Mouse (Mus musculus) bone marrow, adult 2 months (tissue): ENCODE measurements at regions not wholly inside any gene's neighbourhood (a gene's known extent, or its start where the extent isn't known, plus 50 kb on each side); places are given as distances from the start of the nearest gene placed in this dataset.

Experiments
- CTCF ChIP-seq: fragments of 200-500 bp; IDR thresholded peaks from 2 replicates; pipeline ENCODE4 v1.5.1; 2011; ENCODE audit warnings: low read length, control low read depth; ENCODE audit not compliant: control insufficient read depth, insufficient read depth
- POLR2A ChIP-seq: fragments of 200-500 bp; IDR thresholded peaks from 2 replicates; pipeline ENCODE4 v1.6.1; 2011; ENCODE audit warnings: low read depth, mild to moderate bottlenecking, control low read depth, low read length, borderline replicate concordance; ENCODE audit not compliant: control insufficient read depth

DNA sequence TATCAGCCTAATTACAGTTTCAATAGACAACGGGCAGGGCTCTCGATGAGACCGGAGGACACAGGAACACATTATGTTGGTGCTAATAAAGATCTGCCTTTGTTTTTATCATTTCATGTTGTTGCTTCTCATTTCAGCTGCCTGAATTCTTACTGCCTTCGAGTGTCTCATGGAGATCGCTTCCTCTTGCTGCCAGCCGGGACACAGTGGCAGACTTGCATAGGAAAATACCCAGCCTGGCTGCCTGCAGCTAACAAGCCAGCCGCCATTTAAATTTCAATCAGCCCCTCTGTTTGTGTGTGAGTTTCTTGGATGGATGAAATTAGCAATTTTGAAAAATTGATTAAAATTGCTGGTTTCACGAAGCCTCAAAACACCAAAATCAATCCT lies 388.2 kb downstream of the Rps24 start:
- TF ChIP-seq POLR2A (no peak), CTCF (no peak)
